Mouse (Mus musculus): ENCODE measurements around the gene Fbll1. TPM values are rescaled to one million over a fixed set of nuclear protein-coding genes. Genes with fewer than 3 reads are reported as not detected.

Gene Fbll1
- polyA plus RNA-seq, 1 experiment from 2014 or later = 0.77 TPM

DNA sequence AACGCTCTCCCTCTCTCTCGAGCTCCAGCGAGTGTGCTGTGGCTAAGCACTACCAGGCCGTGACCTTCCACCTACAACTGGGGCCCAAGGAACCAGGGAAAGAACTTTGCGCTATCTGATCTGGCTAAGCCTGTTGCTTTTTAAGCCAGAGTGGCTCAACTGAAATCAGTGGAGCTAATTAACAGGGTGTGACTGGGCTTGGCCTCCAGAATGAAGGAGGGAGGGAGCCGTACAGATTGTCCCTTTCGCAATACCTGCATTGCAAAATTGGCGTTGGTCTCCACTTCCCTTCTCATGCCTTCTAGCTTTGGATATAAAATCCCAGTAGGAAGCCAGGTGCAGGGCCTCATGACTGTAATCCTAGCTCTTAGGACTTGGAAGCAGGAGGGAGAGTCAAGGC lies 48.1 kb downstream of the Fbll1 start:
- H3K27ac ChIP-seq = peak overlapping the region; percentile 73
- 60% methylated on average over 8 of the region's 8 CpGs for WGBS
- H3K27me3 ChIP-seq (replicated peaks) = no peaks in the 10 kb centered on the region
- no peaks in the 10 kb centered on the region for H3K36me3 ChIP-seq
- no peak overlapping the region for H3K9ac ChIP-seq
- H3K4me3 ChIP-seq (replicated peaks) = no peak overlapping the region
- no peak overlapping the region for H3K4me2 ChIP-seq (replicated peaks)
- 0 out of 2 replicates have a peak, but pooled peaks cover 4% of the 10 kb centered on the region for H3K4me1 ChIP-seq (replicated peaks)
- no peaks in the 10 kb centered on the region for H3K9me3 ChIP-seq
- ATAC-seq = peak; percentile 95

MicroRNAs within 50 kb of the gene (microRNA counts, 519-probe panel; counts per million panel counts)
- microRNA mmu-miR-103 = 3,927 counts per million, percentile 93 among the panel's probes with 10 or more counts

Other genes with a start within 250 kb of the Fbll1 start
- 28.2 and 28.3 TPM in 2 replicates for gene Pank3, start 29.4 kb downstream of the Fbll1 start, polyA plus RNA-seq (2015; fragmentation: Nextera tagmentation; extraction: Ambion mirVana)
- 118 and 122 TPM in 2 replicates for gene Rars, start 35.6 kb upstream of the Fbll1 start, polyA plus RNA-seq (2015; fragmentation: Nextera tagmentation; extraction: Ambion mirVana)
- gene Wwc1, start 181.6 kb upstream of the Fbll1 start, polyA plus RNA-seq (2015; fragmentation: Nextera tagmentation; extraction: Ambion mirVana) = 14.0 and 14.1 TPM in 2 replicates

Data from intestine, embryonic 15.5 days (tissue).